Mouse (Mus musculus): ENCODE measurements around the gene Crebrf.

- TF ChIP-seq CTCF (IDR thresholded peaks at IDR 0.05 in 2 of 3, conservative IDR thresholded peaks at IDR 0.05 in 1 of 3; ENCODE audit: control insufficient read depth in 1 of 3, insufficient read depth in 1 of 3, low read depth in 2 of 3, low read length in 3 of 3, poor library complexity in 1 of 3, severe bottlenecking in 1 of 3) (no peak), EP300 (IDR thresholded peaks at IDR 0.05; ENCODE audit: low read depth in 1 of 2, low read length in 2 of 2) (no peak), POLR2AphosphoS2 (IDR thresholded peaks at IDR 0.05; ENCODE audit: low read length) (peak; percentile 71; the same call in 1 of the 2 replicates)
Measured at GRCm38 (mm10) chr17:26715271-26715758, at the start of gene Crebrf.

All from MEL (cell line).